Mouse (Mus musculus) gastrocnemius, adult 18-20 months (tissue): ENCODE results near the gene Pth2. TPM values are rescaled to one million over a fixed set of nuclear protein-coding genes. Genes with fewer than 3 reads are reported as not detected.
"Not testable (repeated sequence)": the region's sequence is repeated elsewhere in the genome, so short reads cannot be mapped to it uniquely, and the experiment has no call there.

Experiments
- DNase-seq: peaks from one replicate; pipeline ENCODE4 v3.0.0; 2021; ENCODE audit warnings: low spot score
- total RNA-seq, 2 experiments: library from RNA; stranded (reverse); gene quantifications; 2 replicates each; pipeline ENCODE4 v1.2.3; 2021

Pth2 gene
- total RNA-seq, 2 experiments from 2014 or later: not detected

GRCm38 (mm10) chr7:45172974-45173373, 7.8 kb upstream of the Pth2 start:
- no peak for DNase-seq

DNA sequence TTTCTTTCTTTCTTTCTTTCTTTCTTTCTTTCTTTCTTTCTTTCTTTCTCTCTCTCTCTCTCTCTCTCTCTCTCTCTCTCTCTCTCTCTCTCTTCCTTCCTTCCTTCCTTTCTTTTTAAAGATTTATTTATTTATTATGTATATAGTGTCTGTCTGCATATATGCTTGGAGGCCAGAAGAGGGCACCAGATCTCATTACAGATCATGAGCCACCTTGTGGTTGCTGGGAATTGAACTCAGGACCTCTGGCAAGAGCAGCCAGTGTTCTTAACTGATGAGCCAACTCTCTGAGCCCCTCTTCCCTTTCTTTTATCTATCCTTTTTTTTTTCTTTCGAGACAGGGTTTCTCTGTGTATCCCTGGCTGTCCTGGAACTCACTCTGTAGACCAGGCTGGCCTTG, 7.0 kb upstream of the Pth2 start:
- DNase-seq: not testable (repeated sequence)

- no peak for DNase-seq
Observed at GRCm38 (mm10) chr7:45174567-45175280, 6.1 kb upstream of the Pth2 start.

GRCm38 (mm10) chr7:45175398-45175797, 5.4 kb upstream of the Pth2 start:
- no peak for DNase-seq

DNA sequence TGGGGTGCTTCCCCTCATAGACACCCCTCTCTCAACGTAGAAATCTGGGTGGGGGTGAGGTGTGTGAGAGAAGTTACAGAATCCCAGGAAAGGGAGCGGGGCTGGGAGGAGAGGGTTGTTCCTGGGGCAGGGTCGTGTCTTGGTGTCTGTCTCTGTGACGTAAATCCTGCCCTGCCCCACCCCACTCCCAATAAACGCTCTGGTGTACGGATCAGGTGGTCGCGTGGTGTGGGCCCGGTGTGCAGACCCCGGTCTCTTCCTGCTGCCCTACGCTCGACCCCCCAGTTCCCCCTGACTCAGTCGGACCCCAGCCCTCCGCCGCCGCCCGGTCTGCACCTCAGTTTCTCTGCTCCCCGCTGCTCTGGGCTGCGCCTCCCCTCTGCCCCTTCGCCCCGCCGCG, 4.9 kb upstream of the Pth2 start:
- no peak for DNase-seq

DNA sequence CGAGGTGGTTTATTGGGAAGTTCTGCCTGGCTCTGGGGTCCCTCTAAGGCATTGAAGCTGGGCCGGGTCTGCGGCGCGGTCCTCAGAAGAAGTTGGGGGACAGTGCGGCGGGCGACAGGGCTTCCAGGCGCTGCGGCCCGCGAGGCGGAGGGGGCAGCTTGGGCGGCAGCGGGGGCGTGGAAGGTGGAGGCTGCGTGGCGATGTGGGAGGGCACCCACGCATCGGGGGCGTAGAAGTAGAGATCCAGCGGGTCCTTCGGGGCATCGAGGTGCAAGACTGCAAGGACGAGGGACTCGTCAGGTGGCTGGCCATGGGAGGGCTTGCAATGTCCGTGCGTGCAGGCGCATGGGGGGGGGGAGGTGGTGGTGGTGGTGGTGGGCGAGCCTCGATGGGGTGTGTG, 4.4 kb upstream of the Pth2 start:
- DNase-seq: no peak

GRCm38 (mm10) chr7:45178550-45178949, 2.2 kb upstream of the Pth2 start:
- no peak for DNase-seq

GRCm38 (mm10) chr7:45179469-45179868, 1.3 kb upstream of the Pth2 start, which contains the start of gene Gfy:
TSS of gene Gfy (minus strand) at chr7:45179569.
- no peak for DNase-seq

DNA sequence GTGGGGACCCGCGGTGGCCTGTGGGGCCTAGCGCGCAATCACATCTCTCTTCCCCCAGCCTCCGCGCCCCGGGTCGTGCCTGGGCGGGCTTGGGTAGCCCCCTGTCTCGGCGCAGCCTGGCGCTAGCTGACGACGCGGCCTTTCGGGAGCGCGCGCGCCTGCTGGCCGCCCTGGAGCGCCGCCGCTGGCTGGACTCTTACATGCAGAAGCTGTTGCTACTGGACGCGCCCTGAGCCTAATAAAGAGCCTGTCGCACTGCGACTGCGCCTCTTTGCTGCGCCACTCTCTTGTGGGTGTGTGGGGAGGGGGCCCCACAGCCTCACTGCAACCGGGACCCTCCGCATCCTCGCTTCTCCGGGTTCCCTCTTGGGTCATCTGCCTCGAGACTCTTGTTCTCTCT, 745 bp downstream of the Pth2 start:
- no peak for DNase-seq

- peak; percentile 91 for DNase-seq
Observed at GRCm38 (mm10) chr7:45182199-45182601, 1.4 kb downstream of the Pth2 start.

DNA sequence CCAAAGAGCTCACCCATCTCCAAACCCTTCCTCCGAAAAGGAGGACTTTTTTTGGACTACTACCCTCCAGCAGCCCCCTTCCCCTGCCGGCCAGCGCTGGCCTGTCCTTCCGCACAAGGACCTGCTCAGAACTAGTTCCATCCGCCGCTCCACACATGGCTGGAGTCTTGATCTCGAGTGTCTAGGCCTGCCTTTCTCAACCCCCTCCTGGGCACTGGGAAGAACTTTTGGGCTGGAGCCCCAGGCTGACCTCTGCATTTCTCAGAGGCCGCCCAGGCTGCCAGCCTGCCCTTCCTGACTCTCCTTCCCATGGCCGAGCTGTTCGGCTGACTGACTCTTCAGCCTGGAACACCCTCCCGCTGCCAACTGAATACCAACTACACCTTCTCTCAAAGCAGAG, 1.8 kb downstream of the Pth2 start:
- DNase-seq: no peak

DNA sequence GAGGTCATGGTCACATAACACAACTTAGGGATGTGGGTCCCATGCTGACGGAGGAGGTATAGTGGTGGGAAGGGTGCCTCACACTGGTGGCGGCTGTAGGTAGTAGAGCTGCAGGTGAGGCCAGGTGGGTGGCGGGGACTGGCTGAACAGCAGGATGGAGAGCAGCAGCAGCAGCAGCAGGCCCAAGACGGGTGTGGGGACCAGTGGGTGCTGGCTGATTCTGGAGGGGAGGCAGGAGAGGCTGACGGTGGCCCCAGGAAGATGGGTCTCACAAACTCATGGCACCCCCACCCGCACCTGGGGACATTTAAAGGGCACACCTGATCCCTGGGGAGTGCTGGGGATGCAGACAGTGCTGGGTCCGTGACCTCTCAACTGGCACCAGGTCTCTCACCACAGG, 2.9 kb downstream of the Pth2 start:
- no peak for DNase-seq

- no peak for DNase-seq
Observed at GRCm38 (mm10) chr7:45185921-45186320, 5.1 kb downstream of the Pth2 start.

- no peak for DNase-seq
Observed at GRCm38 (mm10) chr7:45189600-45189999, 8.8 kb downstream of the Pth2 start.

GRCm38 (mm10) chr7:45190186-45190585, 9.4 kb downstream of the Pth2 start:
- no peak for DNase-seq

- DNase-seq: no peak
Observed at GRCm38 (mm10) chr7:45191161-45191560, 10.4 kb downstream of the Pth2 start.

- peak; percentile 81 for DNase-seq
Observed at GRCm38 (mm10) chr7:45191803-45192363, 11.1 kb downstream of the Pth2 start.

- no peak for DNase-seq
Observed at GRCm38 (mm10) chr7:45192585-45193310, 12.0 kb downstream of the Pth2 start.

- no peak for DNase-seq
Observed at GRCm38 (mm10) chr7:45193406-45193805, 12.6 kb downstream of the Pth2 start.

DNA sequence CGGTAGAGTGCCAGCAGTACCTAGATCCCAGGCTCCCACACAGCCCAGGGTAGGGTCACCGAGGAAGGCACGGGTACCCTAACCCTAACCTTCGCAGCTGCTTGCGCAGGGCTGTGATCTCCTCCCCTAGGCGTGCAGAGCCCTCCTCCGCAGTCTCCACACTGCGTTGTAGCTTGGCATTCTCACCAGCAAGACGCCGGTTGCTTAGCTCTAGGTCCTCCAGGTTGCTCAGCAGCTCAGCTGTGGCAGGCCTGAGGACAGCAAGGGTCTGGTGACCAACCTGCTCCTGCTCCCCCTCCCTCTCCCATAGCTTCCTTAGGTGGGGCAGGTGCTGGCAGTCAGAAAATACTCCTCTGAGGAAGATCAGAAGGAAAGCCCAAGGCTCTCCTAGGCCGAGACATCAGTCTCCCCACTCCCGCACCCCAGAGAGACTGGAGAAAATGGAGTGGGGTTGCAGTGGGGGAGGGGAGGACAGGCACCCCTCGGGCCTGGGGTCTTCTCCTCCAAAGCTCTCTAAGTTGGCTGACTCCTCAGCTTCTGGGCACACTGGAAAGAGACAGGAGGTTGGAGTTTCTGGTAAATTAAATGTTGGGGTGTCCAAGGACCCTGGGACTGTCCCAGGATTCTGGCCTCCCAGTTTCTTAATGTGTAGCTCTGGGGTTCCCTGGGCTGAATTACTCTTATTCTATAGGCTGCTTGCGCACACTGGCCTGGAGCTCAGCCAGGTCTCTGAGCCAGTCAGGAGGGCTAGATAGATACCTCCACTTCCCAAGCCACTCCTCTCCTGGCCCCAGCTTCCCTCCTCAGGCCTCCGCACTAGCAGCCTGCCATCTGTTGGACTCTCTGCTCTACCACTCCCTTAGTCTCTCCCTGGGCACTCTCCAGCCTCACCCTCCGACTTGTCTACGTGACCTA, 13.3 kb downstream of the Pth2 start:
- no peak for DNase-seq

- peak; percentile 43 for DNase-seq
Observed at GRCm38 (mm10) chr7:45195341-45196175, 14.8 kb downstream of the Pth2 start.
